Mouse (Mus musculus): Measurements from ENCODE around the gene Pum2. TPM values are rescaled to one million over a fixed set of nuclear protein-coding genes. Genes with fewer than 3 reads are reported as not detected.
"Not testable (repeated sequence)": the region's sequence is repeated elsewhere in the genome, so short reads cannot be mapped to it uniquely, and the experiment has no call there.

Pum2 gene
- polyA plus RNA-seq, 1 experiment = 79.5 TPM

DNA sequence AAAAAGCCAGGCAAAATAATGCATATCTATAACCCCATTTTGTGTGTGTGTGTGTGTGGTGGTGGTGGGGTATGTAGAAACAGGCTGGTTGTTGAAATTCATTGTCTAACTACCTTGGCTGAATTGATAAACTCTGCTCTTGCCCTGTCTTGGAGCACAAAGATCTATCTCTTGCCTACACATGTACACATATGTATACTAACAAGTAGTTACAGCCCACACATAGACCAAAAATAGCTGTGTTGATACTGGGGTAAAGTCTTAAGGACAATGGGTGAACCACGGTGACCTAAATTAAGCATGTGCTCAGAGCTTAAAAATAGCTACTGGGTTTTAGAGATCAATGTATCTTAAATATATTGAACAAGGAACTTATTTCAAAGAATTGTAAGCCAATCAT lies 10.3 kb downstream of the Pum2 start:
- peaks cover 3% of the 10 kb centered on the region for H3K4me1 ChIP-seq (ENCODE audit: control insufficient read depth, insufficient read depth, low read length)
- no peak for TF ChIP-seq CTCF (IDR thresholded peaks at IDR 0.05; ENCODE audit: extremely low read depth, insufficient read depth, low read length)
- TF ChIP-seq POLR2A (IDR thresholded peaks at IDR 0.05; ENCODE audit: extremely low read depth, insufficient read depth, low read length) = no peak
- H3K27ac ChIP-seq (ENCODE audit: insufficient read depth, low read length) = no peak overlapping the region
- H3K4me3 ChIP-seq (ENCODE audit: insufficient read depth, low read length) = no peak overlapping the region

DNA sequence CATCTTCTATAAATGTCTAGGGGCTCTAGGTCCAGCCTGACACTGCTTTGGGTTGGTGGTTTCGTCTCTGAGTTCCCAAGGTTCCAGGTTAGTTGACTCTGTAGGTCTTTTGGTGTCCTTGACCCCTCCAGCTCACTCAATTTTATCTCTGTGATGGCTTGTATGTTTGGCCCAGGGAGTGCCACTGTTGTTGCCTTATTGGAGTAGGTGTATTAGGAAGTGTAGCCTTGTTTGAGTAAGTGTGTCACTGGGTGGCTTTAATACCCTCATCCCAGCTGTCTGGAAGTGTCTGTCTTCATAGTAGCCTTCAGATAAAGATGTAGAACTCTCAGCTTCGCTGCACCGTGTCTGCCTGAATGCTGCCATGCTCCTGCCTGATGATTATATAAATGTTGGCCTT lies 11.1 kb downstream of the Pum2 start:
- Histone ChIP-seq H3K27ac (ENCODE audit: insufficient read depth, low read length) (no peak overlapping the region), H3K4me3 (ENCODE audit: insufficient read depth, low read length) (no peak overlapping the region), H3K4me1 (ENCODE audit: control insufficient read depth, insufficient read depth, low read length) (peaks cover 3% of the 10 kb centered on the region)
- no peak for TF ChIP-seq CTCF (IDR thresholded peaks at IDR 0.05; ENCODE audit: extremely low read depth, insufficient read depth, low read length)
- TF ChIP-seq POLR2A (IDR thresholded peaks at IDR 0.05; ENCODE audit: extremely low read depth, insufficient read depth, low read length) = no peak

DNA sequence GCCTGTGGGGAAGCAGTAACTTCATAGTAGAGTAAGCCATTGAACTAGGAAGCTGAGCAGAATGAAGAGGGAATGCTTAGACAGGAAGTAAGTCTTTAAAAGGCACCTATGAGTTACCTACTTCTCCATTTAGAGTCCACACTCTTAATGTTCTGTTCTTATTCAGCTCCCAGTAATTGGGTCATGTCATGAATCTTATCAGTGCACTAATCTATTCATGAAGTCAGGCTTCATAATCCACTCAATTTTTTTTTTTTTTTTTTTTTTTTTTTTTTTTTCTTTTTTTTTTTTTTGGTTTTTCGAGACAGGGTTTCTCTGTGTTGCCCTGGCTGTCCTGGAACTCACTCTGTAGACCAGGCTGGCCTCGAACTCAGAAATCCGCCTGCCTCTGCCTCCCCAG lies 15.9 kb downstream of the Pum2 start:
- not testable (repeated sequence) for H3K4me1 ChIP-seq (ENCODE audit: control insufficient read depth, insufficient read depth, low read length); H3K4me3 ChIP-seq (ENCODE audit: insufficient read depth, low read length); H3K27ac ChIP-seq (ENCODE audit: insufficient read depth, low read length)

DNA sequence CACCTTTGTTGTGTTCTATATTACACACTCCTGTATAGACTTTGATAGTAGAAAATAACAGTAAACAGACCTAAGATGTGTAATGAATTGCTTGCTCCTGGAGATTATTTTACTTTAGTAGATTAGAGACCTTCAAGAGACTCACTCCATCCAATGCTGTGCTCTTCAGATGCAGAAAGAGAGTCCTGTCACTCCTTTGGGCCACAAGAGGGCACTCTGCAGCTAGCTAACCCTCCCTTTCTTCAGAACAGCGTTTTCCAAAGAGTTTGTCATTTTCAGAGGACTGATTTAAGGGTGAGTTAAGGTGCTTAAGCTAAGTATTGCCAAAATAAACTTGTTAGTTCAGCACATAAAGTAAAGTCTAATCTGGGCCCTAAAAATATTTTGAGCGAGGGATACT lies 25.0 kb downstream of the Pum2 start:
- Histone ChIP-seq H3K4me1 (ENCODE audit: control insufficient read depth, insufficient read depth, low read length) (no peaks in the 10 kb centered on the region), H3K27ac (ENCODE audit: insufficient read depth, low read length) (no peak overlapping the region), H3K4me3 (ENCODE audit: insufficient read depth, low read length) (no peak overlapping the region)
- TF ChIP-seq CTCF (IDR thresholded peaks at IDR 0.05; ENCODE audit: extremely low read depth, insufficient read depth, low read length) (peak; percentile 60), POLR2A (IDR thresholded peaks at IDR 0.05; ENCODE audit: extremely low read depth, insufficient read depth, low read length) (no peak)

DNA sequence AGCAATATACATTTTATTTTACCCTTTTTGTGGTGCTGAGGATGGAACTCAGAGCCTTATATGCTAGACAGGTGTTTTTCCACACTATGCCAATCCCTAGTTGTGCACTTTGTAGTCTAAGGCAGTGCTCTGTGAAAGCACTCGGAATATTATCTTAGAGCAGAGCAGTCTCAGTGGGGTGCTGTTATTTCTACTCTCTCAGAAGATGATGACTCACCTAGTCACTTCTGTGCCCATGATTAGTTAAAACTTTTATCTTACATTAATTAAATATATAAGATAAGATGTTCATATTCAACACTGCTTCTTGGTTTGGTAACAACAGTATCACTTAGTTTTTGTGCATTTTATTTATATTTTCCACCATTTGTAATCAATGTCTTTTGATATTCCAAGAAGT lies 30.1 kb downstream of the Pum2 start:
- Histone ChIP-seq H3K4me3 (ENCODE audit: insufficient read depth, low read length) (no peak overlapping the region), H3K4me1 (ENCODE audit: control insufficient read depth, insufficient read depth, low read length) (no peaks in the 10 kb centered on the region), H3K27ac (ENCODE audit: insufficient read depth, low read length) (no peak overlapping the region)
- TF ChIP-seq CTCF (IDR thresholded peaks at IDR 0.05; ENCODE audit: extremely low read depth, insufficient read depth, low read length) (no peak), POLR2A (IDR thresholded peaks at IDR 0.05; ENCODE audit: extremely low read depth, insufficient read depth, low read length) (no peak)

DNA sequence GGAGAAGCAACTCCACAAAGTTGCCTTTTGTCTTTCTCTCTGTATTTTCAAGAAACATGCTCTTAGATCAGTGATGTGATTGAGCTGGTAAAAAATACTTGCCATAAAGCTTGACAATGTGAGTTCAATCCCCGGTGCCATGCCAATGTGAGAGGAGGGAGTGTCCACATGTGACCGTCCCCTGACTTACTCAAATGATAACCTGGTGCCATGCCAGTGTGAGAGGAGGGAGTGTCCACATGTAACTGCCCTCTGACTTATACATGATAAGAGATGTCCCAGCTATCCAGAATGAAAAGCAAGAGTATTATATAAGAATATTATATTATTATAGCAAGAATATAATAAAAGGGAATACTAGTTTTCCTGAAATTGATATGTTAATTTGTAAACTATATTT lies 34.9 kb downstream of the Pum2 start:
- TF ChIP-seq CTCF (IDR thresholded peaks at IDR 0.05; ENCODE audit: extremely low read depth, insufficient read depth, low read length) (no peak), POLR2A (IDR thresholded peaks at IDR 0.05; ENCODE audit: extremely low read depth, insufficient read depth, low read length) (no peak)
- no peaks in the 10 kb centered on the region for H3K4me1 ChIP-seq (ENCODE audit: control insufficient read depth, insufficient read depth, low read length)
- H3K27ac ChIP-seq (ENCODE audit: insufficient read depth, low read length) = no peak overlapping the region
- H3K4me3 ChIP-seq (ENCODE audit: insufficient read depth, low read length) = no peak overlapping the region

DNA sequence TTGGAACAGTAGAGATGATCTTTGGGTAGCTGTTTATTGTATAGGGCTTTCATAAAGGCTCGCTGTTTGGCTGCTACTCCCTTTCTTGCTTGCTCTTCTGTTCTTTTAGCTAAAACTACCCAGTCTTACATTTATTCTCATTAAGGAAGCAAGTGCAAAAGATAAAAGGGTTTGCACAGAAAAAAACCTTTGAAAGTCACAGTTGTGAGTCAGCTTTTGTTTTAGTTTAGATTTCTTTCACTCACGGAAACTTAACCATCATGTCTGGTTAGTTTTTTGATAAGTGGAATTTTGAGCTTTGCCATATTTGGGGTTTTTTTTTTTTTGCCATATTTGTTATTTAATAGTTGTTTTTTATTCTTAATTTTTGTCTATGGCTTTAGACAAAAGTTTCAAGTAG lies 38.7 kb downstream of the Pum2 start:
- Histone ChIP-seq H3K27ac (ENCODE audit: insufficient read depth, low read length) (no peak overlapping the region), H3K4me1 (ENCODE audit: control insufficient read depth, insufficient read depth, low read length) (no peaks in the 10 kb centered on the region), H3K4me3 (ENCODE audit: insufficient read depth, low read length) (no peak overlapping the region)
- no peak for TF ChIP-seq CTCF (IDR thresholded peaks at IDR 0.05; ENCODE audit: extremely low read depth, insufficient read depth, low read length)
- TF ChIP-seq POLR2A (IDR thresholded peaks at IDR 0.05; ENCODE audit: extremely low read depth, insufficient read depth, low read length) = no peak

DNA sequence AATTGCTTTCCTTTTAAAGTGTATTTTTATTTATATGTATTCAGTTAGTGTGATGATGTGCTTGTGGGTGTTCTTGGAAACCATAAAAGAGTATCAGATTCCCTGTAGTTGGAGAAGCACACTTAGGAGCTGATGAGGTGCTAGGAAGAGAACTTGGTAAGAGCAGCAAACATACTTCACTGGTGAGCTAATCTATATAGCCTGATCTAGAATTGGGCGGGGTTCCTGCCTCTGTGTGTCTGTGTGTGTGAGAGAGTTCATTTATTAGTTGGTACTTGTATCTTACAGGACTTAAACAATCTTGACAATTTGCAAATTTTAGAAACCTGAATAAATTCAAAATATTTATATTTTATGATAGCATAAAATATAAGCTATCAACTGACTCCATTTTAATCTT lies 42.2 kb downstream of the Pum2 start:
- H3K4me3 ChIP-seq (ENCODE audit: insufficient read depth, low read length) = no peak overlapping the region
- TF ChIP-seq CTCF (IDR thresholded peaks at IDR 0.05; ENCODE audit: extremely low read depth, insufficient read depth, low read length) (no peak), POLR2A (IDR thresholded peaks at IDR 0.05; ENCODE audit: extremely low read depth, insufficient read depth, low read length) (no peak)
- no peak overlapping the region for H3K27ac ChIP-seq (ENCODE audit: insufficient read depth, low read length)
- no peaks in the 10 kb centered on the region for H3K4me1 ChIP-seq (ENCODE audit: control insufficient read depth, insufficient read depth, low read length)

DNA sequence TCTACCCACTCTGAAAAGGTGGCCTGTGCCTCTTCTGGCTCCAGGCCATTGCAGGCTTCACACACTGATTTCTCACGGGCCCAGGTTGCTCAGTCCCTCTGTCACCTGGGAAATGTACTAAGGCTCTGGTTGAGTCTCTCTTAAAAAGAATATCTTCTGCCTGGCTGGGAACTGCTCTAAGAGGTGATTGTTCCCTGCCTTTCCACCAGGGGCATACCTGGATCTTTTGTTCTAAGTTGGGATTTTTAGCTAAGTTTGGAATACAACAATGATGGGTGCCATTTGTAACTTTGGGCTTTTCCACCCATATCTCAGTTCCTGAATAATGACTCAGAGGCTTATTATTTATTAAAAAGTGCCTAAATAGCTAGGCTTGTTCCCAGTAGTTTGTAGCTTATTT lies 53.0 kb downstream of the Pum2 start:
- no peaks in the 10 kb centered on the region for H3K4me1 ChIP-seq (ENCODE audit: control insufficient read depth, insufficient read depth, low read length)
- H3K4me3 ChIP-seq (ENCODE audit: insufficient read depth, low read length) = no peak overlapping the region
- TF ChIP-seq POLR2A (IDR thresholded peaks at IDR 0.05; ENCODE audit: extremely low read depth, insufficient read depth, low read length) (no peak), CTCF (IDR thresholded peaks at IDR 0.05; ENCODE audit: extremely low read depth, insufficient read depth, low read length) (no peak)
- no peak overlapping the region for H3K27ac ChIP-seq (ENCODE audit: insufficient read depth, low read length)

DNA sequence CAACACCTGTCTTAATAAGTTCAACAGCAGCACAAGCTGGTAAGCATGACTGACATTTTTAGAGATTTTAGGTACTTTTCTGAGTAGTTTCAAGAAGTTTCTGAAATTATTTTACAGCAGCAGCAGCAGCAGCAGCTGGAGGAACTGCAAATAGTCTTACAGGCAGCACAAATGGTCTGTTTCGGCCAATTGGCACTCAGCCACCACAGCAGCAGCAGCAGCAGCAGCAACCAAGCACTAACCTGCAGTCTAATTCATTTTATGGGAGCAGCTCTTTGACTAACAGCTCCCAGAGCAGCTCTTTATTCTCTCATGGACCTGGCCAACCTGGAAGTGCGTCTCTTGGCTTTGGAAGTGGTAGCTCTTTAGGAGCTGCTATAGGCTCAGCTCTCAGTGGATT lies 54.8 kb downstream of the Pum2 start:
- H3K27ac ChIP-seq (ENCODE audit: insufficient read depth, low read length) = no peak overlapping the region
- no peak for TF ChIP-seq CTCF (IDR thresholded peaks at IDR 0.05; ENCODE audit: extremely low read depth, insufficient read depth, low read length)
- no peak for TF ChIP-seq POLR2A (IDR thresholded peaks at IDR 0.05; ENCODE audit: extremely low read depth, insufficient read depth, low read length)
- H3K4me3 ChIP-seq (ENCODE audit: insufficient read depth, low read length) = no peak overlapping the region
- H3K4me1 ChIP-seq (ENCODE audit: control insufficient read depth, insufficient read depth, low read length) = no peaks in the 10 kb centered on the region

DNA sequence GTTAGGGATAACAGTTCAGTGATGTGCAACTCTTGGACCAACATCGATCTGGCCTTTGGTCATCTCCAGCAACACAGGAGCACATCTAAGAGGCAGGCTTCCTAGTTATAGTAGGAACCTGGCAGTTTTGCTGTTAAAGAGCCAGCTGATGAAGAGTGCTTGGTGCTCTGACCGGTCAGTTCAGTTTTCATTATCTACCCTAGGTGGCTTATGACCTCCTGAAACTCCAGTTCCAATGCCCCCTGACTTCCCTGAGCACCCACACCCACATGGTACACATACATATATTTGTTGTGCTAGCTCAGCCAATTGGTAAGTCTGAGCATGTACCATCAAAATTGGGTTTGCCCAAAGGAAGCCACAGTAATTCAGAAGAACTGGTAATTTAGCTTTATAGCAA lies 79.7 kb downstream of the Pum2 start:
- Histone ChIP-seq H3K4me1 (ENCODE audit: control insufficient read depth, insufficient read depth, low read length) (peaks cover 3% of the 10 kb centered on the region; the same call in 1 of the 2 replicates), H3K27ac (ENCODE audit: insufficient read depth, low read length) (no peak overlapping the region), H3K4me3 (ENCODE audit: insufficient read depth, low read length) (no peak overlapping the region)
- TF ChIP-seq POLR2A (IDR thresholded peaks at IDR 0.05; ENCODE audit: extremely low read depth, insufficient read depth, low read length) = no peak
- TF ChIP-seq CTCF (IDR thresholded peaks at IDR 0.05; ENCODE audit: extremely low read depth, insufficient read depth, low read length) = no peak
